Comparison of ENCODE assay signal across 12 mouse cellular contexts in the genomic region with DNA sequence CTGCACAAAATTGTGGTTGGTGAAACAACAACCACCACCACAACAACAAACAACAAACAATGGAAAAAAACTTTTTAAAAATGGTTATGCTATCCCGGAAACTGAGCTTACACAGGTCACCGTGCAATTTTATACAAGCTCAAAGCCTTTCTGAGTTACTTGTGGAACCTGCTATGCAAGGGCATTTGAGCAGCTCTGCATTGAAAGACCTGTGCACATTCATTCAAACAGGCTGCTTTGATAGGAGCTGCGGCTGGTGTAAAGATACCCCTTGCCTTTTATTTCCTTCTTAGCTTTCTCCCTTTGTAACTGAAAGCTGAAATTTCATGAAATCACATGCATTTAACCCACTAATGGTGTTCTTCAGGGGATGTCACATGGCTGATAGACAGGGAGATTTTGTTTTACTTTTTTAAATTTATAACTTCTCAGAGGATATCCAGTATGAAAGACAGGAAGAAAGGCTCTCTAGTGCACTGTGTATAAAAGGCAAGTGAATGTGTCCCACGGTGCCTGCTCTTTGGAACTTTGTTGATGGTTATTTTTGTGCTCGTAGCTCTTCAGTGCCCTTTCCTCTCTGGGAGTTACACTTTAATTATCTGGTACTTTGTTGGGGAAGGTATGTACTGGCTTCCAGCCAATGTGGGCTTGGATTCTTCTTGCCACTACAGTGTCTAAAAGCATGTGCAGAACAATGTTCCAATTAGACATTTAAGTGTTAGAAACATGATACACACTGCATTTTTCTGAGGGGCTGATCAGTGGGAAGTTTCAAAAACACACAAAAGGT.
A peak's percentile ranks its signal among the peaks of the same experiment; 100 is the strongest.
DNase-seq lines count a peak whose midpoint lies in the region; ATAC-seq and TF ChIP-seq lines count a peak whose summit lies in the region.
"Had no signal": no experiment of that assay in that cellular context is flagged by ENCODE, and none has a peak within 500 bp of the region (broad histone marks: within the 10 kb centered on the region; RNA-seq: fewer than 3 reads in every experiment).

No protein-coding gene starts in this region.

- H3K27me3 ChIP-seq in midbrain, embryonic 11.5 days (ENCODE audit: control insufficient read depth, insufficient read depth, low read length): no peaks in the 10 kb centered on the region
- no peaks in the 10 kb centered on the region for H3K27me3 ChIP-seq in midbrain, embryonic 15.5 days (replicated peaks)
- H3K27me3 ChIP-seq in kidney, adult 2 months (replicated peaks; ENCODE audit: control insufficient read depth, insufficient read depth, low read length): no peaks in the 10 kb centered on the region
- H3K27me3 ChIP-seq: liver, embryonic 13.5 days had no signal

- no peaks in the 10 kb centered on the region for H3K36me3 ChIP-seq in midbrain, embryonic 11.5 days (ENCODE audit: control insufficient read depth, insufficient read depth, low read length)
- no peaks in the 10 kb centered on the region for H3K36me3 ChIP-seq in midbrain, embryonic 15.5 days (replicated peaks)
- H3K36me3 ChIP-seq in kidney, adult 2 months (ENCODE audit: control insufficient read depth, insufficient read depth, low read length): no peaks in the 10 kb centered on the region
- H3K36me3 ChIP-seq: liver, embryonic 13.5 days had no signal

- no peak for ATAC-seq in midbrain, embryonic 11.5 days (ENCODE audit: low FRiP score)
- ATAC-seq in midbrain, embryonic 15.5 days (replicated peaks): no peak; the same call in 1 of the 2 replicates

- TF ChIP-seq CTCF in kidney, adult 2 months (conservative IDR thresholded peaks at IDR 0.05; ENCODE audit: insufficient read depth, insufficient read length, low read depth, low read length): no peak

- no peak overlapping the region for H3K9ac ChIP-seq in midbrain, embryonic 11.5 days (ENCODE audit: low read length)
- no peak overlapping the region for H3K9ac ChIP-seq in midbrain, embryonic 15.5 days
- H3K9ac ChIP-seq: liver, embryonic 13.5 days had no signal

- H3K4me1 ChIP-seq in midbrain, embryonic 11.5 days (ENCODE audit: control insufficient read depth, insufficient read depth, low read length): peaks cover 3% of the 10 kb centered on the region; the same call in 1 of the 2 replicates
- no peaks in the 10 kb centered on the region for H3K4me1 ChIP-seq in midbrain, embryonic 15.5 days
- no peaks in the 10 kb centered on the region for H3K4me1 ChIP-seq in kidney, adult 2 months (ENCODE audit: control insufficient read depth, insufficient read depth, low read length)
- H3K4me1 ChIP-seq: liver, embryonic 13.5 days had no signal

- H3K4me2 ChIP-seq in midbrain, embryonic 11.5 days: no peak overlapping the region
- H3K4me2 ChIP-seq in midbrain, embryonic 15.5 days: no peak overlapping the region
- H3K4me2 ChIP-seq: liver, embryonic 13.5 days had no signal

- DNase-seq in embryo, embryonic 10.5 days (ENCODE audit: low spot score): peak; percentile 8
- DNase-seq in embryo, embryonic 10 days (ENCODE audit: low spot score): no peak
- peak; percentile 86 for DNase-seq in midbrain, embryonic 11.5 days (ENCODE audit: low spot score, missing footprints)
- peak; percentile 72 for DNase-seq in kidney, adult 2 months
- no peak for DNase-seq in spleen, postnatal 10 days (ENCODE audit: low spot score in 2 of 2)
- DNase-seq in frontal cortex, adult 2 months (ENCODE audit: extremely low spot score in 1 of 2, low spot score in 1 of 2): no peak
- no peak for DNase-seq in B cell, adult 2 months
- DNase-seq: gastrocnemius, postnatal 14 days; liver, embryonic 13.5 days; right cerebral cortex, postnatal 25 days had no signal

- WGBS in midbrain, embryonic 11.5 days: 28% methylated on average over 5 of the region's 5 CpGs
- WGBS in midbrain, embryonic 15.5 days: 28% methylated on average over 5 of the region's 5 CpGs
- 20% methylated on average over 5 of the region's 5 CpGs for WGBS in kidney, adult 2 months

- no peak overlapping the region for H3K4me3 ChIP-seq in midbrain, embryonic 11.5 days (ENCODE audit: low read depth, low read length)
- no peak overlapping the region for H3K4me3 ChIP-seq in midbrain, embryonic 15.5 days
- no peak overlapping the region for H3K4me3 ChIP-seq in kidney, adult 2 months (ENCODE audit: insufficient read depth, low read depth, low read length)
- H3K4me3 ChIP-seq: left cerebral cortex, adult 2 months; liver, embryonic 13.5 days had no signal

- H3K27ac ChIP-seq in midbrain, embryonic 11.5 days (ENCODE audit: low read depth, low read length): no peak overlapping the region
- no peak overlapping the region for H3K27ac ChIP-seq in midbrain, embryonic 15.5 days
- no peak overlapping the region for H3K27ac ChIP-seq in kidney, adult 2 months (ENCODE audit: insufficient read depth, low read depth, low read length)
- H3K27ac ChIP-seq: left cerebral cortex, adult 2 months; liver, embryonic 13.5 days had no signal

- H3K9me3 ChIP-seq in midbrain, embryonic 11.5 days (ENCODE audit: control insufficient read depth, low read length): no peaks in the 10 kb centered on the region
- H3K9me3 ChIP-seq in midbrain, embryonic 15.5 days: no peaks in the 10 kb centered on the region
- H3K9me3 ChIP-seq: liver, embryonic 13.5 days had no signal

- no peak for TF ChIP-seq POLR2A in kidney, adult 2 months (IDR thresholded peaks at IDR 0.05; ENCODE audit: low read depth, low read length)

Comparison
In these comparisons a context has a peak if more than half of its experiments do, and no peak if none do; other contexts are left out.
1. DNase-seq: peak in embryo, embryonic 10.5 days (single experiment), midbrain, embryonic 11.5 days (single experiment) and kidney, adult 2 months (single experiment); none in embryo, embryonic 10 days (single experiment), spleen, postnatal 10 days (0 of 2), frontal cortex, adult 2 months (0 of 2) and B cell, adult 2 months (0 of 2).